Mouse (Mus musculus) heart, postnatal 0 days (tissue): ENCODE measurements around the gene 4930568D16Rik.

ENCODE experiments used
- CTCF ChIP-seq: IDR thresholded peaks from 2 replicates; pipeline ENCODE4 v1.5.1; 2016; ENCODE audit warnings: antibody characterized with exemption, control low read depth, low read depth
- EP300 ChIP-seq: IDR thresholded peaks from 2 replicates; pipeline ENCODE4 v1.6.1; 2016; ENCODE audit warnings: antibody characterized with exemption, low read depth

DNA sequence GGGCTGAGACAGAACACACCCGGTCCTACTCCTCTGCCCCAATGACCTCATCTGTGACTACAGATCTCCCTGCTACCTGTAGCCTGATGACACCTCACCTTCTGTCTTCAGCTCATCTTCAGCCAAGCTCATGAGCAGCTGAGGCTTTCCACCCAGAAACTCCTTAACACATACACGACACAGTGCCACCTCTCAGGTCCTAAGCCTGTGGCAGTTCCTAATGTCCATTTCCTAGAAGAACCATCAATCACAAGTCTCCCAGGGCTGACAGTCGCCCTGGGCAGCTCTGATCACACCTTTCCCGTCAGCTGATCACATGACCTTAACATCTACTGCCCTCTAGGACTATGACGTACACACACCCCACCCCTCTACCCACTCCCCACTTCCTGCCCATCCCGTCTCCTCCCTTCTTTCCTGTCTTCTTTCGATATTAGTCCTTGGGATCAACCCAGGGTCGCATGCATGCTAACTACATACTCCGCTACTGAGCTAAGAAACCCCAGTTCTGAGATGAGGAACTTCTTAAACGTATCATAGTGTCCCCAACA is 44.2 kb upstream of the 4930568D16Rik start:
- TF ChIP-seq CTCF (no peak), EP300 (no peak)
